Mouse (Mus musculus) intestine, postnatal 0 days (tissue): Measurements from ENCODE around the gene Galnt10. TPM values are rescaled to one million over a fixed set of nuclear protein-coding genes. Genes with fewer than 3 reads are reported as not detected.

Source experiments
- ATAC-seq: fragments of 200-750 bp; cut with Nextera tagmentation; 2 replicates; pipeline ENCODE4 v1.8.0; 2017; ENCODE audit warnings: mild to moderate bottlenecking, moderate TSS enrichment, moderate library complexity
- H3K27ac ChIP-seq: fragments of 300-500 bp; sonication (generic); 2 replicates; pipeline ENCODE4 v1.5.1; 2014; ENCODE audit warnings: mild to moderate bottlenecking, low read depth, low read length, moderate library complexity
- H3K27me3 ChIP-seq: fragments of 300-500 bp; sonication (generic); replicated peaks from 2 replicates; pipeline ENCODE4 v1.6.1; 2014; ENCODE audit warnings: low read length, mixed read lengths; ENCODE audit not compliant: control insufficient read depth, insufficient read depth
- H3K36me3 ChIP-seq: fragments of 300-500 bp; sonication (generic); 2 replicates; pipeline ENCODE4 v1.6.1; 2014; ENCODE audit warnings: mild to moderate bottlenecking, moderate library complexity; ENCODE audit not compliant: control insufficient read depth, insufficient read depth
- H3K4me1 ChIP-seq: fragments of 300-500 bp; sonication (generic); replicated peaks from 2 replicates; pipeline ENCODE4 v1.6.1; 2014; ENCODE audit warnings: antibody characterized with exemption, low read length, mixed read lengths; ENCODE audit not compliant: control insufficient read depth, insufficient read depth
- H3K4me2 ChIP-seq: fragments of 300-500 bp; sonication (generic); replicated peaks from 2 replicates; pipeline ENCODE4 v1.6.1; 2014; ENCODE audit warnings: low read depth, mild to moderate bottlenecking, moderate library complexity
- H3K4me3 ChIP-seq: fragments of 300-500 bp; sonication (generic); 2 replicates; pipeline ENCODE4 v1.5.1; 2014; ENCODE audit warnings: low read depth, low read length
- H3K9ac ChIP-seq: fragments of 300-500 bp; sonication (generic); 2 replicates; pipeline ENCODE4 v1.6.1; 2014; ENCODE audit warnings: mild to moderate bottlenecking, low read depth, low read length
- H3K9me3 ChIP-seq: fragments of 300-500 bp; sonication (generic); 2 replicates; pipeline ENCODE4 v1.6.1; 2016; ENCODE audit warnings: mixed run types; ENCODE audit not compliant: control insufficient read depth
- CTCF ChIP-seq: sonication (generic); IDR thresholded peaks from 2 replicates; pipeline ENCODE4 v1.5.1; 2016; ENCODE audit warnings: low read depth, mild to moderate bottlenecking, control low read depth, antibody characterized with exemption, moderate library complexity
- WGBS: fragments of 180-500 bp; shearing (Covaris S2); extraction: QIAGEN DNeasy Blood & Tissue Kit; methylation state at CpG from one replicate; pipeline ENCODE4 v1.1.7; 2014; 5-methylcytosine and 5-hydroxymethylcytosine counted together
- polyA plus RNA-seq: library from polyadenylated mRNA; unstranded; fragments of >200 nt; fragmentation: Nextera tagmentation; extraction: Ambion mirVana; gene quantifications from 2 replicates; pipeline ENCODE4 v1.2.1, GENCODE M21; 2015

Gene Galnt10
- polyA plus RNA-seq, 1 experiment from 2014 or later: 22.5 TPM

- no peak for TF ChIP-seq CTCF
- no peak overlapping the region for H3K9ac ChIP-seq
- no peaks in the 10 kb centered on the region for H3K36me3 ChIP-seq
- H3K27ac ChIP-seq: no peak overlapping the region
- no peak overlapping the region for H3K4me2 ChIP-seq
- H3K4me3 ChIP-seq: no peak overlapping the region
- H3K9me3 ChIP-seq: no peaks in the 10 kb centered on the region
- H3K4me1 ChIP-seq: peaks cover 6% of the 10 kb centered on the region; the same call in 1 of the 2 replicates
- 93% methylated on average over 6 of the region's 6 CpGs for WGBS
- no peaks in the 10 kb centered on the region for H3K27me3 ChIP-seq
- ATAC-seq: no peak
These were observed 13.5 kb downstream of the Galnt10 start for GRCm38 (mm10) chr11:57658751-57659150.

GRCm38 (mm10) chr11:57660156-57660555, 14.9 kb downstream of the Galnt10 start:
- Histone ChIP-seq H3K27me3 (no peaks in the 10 kb centered on the region), H3K9me3 (no peaks in the 10 kb centered on the region), H3K4me1 (peaks cover 4% of the 10 kb centered on the region; the same call in 1 of the 2 replicates), H3K36me3 (no peaks in the 10 kb centered on the region), H3K4me3 (no peak overlapping the region), H3K9ac (no peak overlapping the region), H3K4me2 (no peak overlapping the region), H3K27ac (no peak overlapping the region)
- WGBS: 88% methylated on average over 4 of the region's 4 CpGs
- no peak for TF ChIP-seq CTCF
- no peak for ATAC-seq

- Histone ChIP-seq H3K4me3 (no peak overlapping the region), H3K9ac (no peak overlapping the region), H3K36me3 (no peaks in the 10 kb centered on the region), H3K4me1 (peaks cover 4% of the 10 kb centered on the region; the same call in 1 of the 2 replicates), H3K4me2 (no peak overlapping the region), H3K27me3 (no peaks in the 10 kb centered on the region), H3K9me3 (no peaks in the 10 kb centered on the region), H3K27ac (no peak overlapping the region)
- 67% methylated on average over 5 of the region's 5 CpGs for WGBS
- TF ChIP-seq CTCF: no peak
- no peak for ATAC-seq
These were observed 15.6 kb downstream of the Galnt10 start for GRCm38 (mm10) chr11:57660814-57661213.

- Histone ChIP-seq H3K4me1 (peaks cover 1% of the 10 kb centered on the region; the same call in 1 of the 2 replicates), H3K27me3 (no peaks in the 10 kb centered on the region), H3K36me3 (no peaks in the 10 kb centered on the region), H3K9ac (no peak overlapping the region), H3K9me3 (no peaks in the 10 kb centered on the region), H3K4me2 (no peak overlapping the region), H3K4me3 (no peak overlapping the region), H3K27ac (no peak overlapping the region)
- no peak for ATAC-seq
- 94% methylated on average over 19 of the region's 19 CpGs for WGBS
- 0 out of 2 replicates have a peak, but pooled peaks have one; percentile 4 for TF ChIP-seq CTCF
These were observed 16.4 kb downstream of the Galnt10 start for GRCm38 (mm10) chr11:57661492-57662229.

GRCm38 (mm10) chr11:57662231-57662630, 17.0 kb downstream of the Galnt10 start:
- Histone ChIP-seq H3K4me1 (no peaks in the 10 kb centered on the region; the same call in 1 of the 2 replicates), H3K4me3 (no peak overlapping the region), H3K9me3 (no peaks in the 10 kb centered on the region), H3K9ac (no peak overlapping the region), H3K27ac (no peak overlapping the region), H3K4me2 (no peak overlapping the region), H3K27me3 (no peaks in the 10 kb centered on the region), H3K36me3 (no peaks in the 10 kb centered on the region)
- ATAC-seq: no peak
- 92% methylated on average over 4 of the region's 4 CpGs for WGBS
- no peak for TF ChIP-seq CTCF

- no peaks in the 10 kb centered on the region for H3K9me3 ChIP-seq
- H3K27ac ChIP-seq: no peak overlapping the region
- H3K27me3 ChIP-seq: no peaks in the 10 kb centered on the region
- H3K4me1 ChIP-seq: no peaks in the 10 kb centered on the region
- no peak overlapping the region for H3K4me2 ChIP-seq
- no peak overlapping the region for H3K9ac ChIP-seq
- H3K4me3 ChIP-seq: no peak overlapping the region
- WGBS: 77% methylated on average over 12 of the region's 12 CpGs
- H3K36me3 ChIP-seq: no peaks in the 10 kb centered on the region
- no peak for ATAC-seq
- no peak for TF ChIP-seq CTCF
These were observed 18.0 kb downstream of the Galnt10 start for GRCm38 (mm10) chr11:57663271-57663670.
